Mouse (Mus musculus): Measurements from ENCODE around the gene Arhgdia. TPM values are rescaled to one million over a fixed set of nuclear protein-coding genes. Genes with fewer than 3 reads are reported as not detected.
"Not testable (repeated sequence)": the region's sequence is repeated elsewhere in the genome, so short reads cannot be mapped to it uniquely, and the experiment has no call there.

Arhgdia gene
- polyA plus RNA-seq, 1 experiment from 2014 or later = 345 TPM

DNA sequence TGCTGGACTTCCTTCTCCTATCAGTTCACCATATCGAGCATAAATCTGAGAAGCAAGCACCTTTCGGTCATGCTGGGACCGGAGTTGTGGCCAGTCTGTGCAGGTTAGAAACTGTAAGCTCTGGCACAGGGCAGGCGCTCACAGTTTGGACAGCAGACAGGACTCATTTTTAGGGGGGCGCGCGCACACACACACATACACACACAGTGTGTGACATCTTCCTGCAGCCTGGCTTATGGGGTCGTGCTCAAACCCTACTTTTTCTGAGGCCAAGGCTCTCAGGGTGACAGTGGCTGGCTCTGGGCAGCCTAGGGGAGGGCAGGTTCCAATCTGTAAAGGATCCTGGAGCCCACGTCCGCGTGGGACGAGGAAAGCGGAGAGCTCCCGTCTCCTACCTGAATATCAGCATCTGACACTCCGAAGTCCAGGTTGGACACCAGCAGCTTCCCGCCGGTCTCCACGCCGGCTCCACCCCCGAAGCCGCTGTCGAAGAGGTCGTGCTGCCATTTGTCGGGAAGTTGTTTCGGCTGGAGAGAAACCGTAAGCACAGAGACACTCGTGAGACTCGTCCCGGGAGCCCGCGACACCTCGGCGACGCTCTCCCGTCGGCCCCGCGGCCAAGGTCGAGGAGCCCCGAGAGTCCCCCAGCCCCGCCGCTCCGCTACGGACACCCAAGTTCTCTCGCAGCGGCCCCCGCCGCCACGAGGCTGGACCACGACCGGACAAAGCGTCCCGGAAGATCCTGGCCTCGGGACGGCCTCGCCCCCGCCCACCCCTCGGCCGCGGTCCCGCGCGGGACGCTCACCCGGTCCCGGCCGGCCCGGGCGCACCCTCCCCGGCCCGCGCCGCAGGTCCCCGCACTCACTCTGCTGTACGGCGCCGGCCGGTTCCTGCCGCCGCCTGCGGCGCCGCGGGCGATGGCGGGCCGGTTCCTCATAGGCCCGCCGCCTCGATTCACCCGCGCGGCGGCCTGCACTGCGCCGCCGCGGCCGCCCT is 16.1 kb upstream of the Arhgdia start:
- Histone ChIP-seq H3K27ac (peak overlapping the region; percentile 93), H3K9me3 (replicated peaks) (no peaks in the 10 kb centered on the region), H3K27me3 (no peaks in the 10 kb centered on the region), H3K36me3 (peaks cover 58% of the 10 kb centered on the region), H3K4me3 (peak overlapping the region; percentile 98), H3K9ac (peak overlapping the region; percentile 99), H3K4me2 (peak overlapping the region; percentile 92), H3K4me1 (replicated peaks) (peaks cover 31% of the 10 kb centered on the region)
- peak; percentile 50 for ATAC-seq (replicated peaks; ENCODE audit: insufficient number of reproducible peaks, insufficient read depth, low FRiP score, low read depth)
- 3% methylated on average over 91 of the region's 99 CpGs for WGBS

DNA sequence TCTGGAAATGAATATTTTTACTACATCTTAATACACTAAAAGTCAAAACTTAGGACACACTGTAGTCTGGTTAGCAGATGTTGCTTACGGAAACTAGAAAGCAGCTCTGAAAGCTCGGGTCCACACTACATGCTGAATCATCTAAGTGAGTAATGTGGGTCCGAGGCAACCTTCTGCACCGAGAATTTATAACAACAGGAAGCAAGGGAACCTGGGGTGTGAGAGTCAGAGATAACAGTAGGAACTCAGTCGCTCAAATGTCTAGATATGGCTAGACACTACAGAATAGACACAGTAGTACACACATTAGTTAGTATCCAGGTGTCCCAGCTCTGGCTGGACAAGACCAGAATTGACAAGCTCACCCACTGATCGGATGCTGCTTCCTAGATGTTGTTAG is 7.1 kb upstream of the Arhgdia start:
- no peak overlapping the region for H3K4me3 ChIP-seq
- H3K27ac ChIP-seq = no peak overlapping the region
- no peaks in the 10 kb centered on the region for H3K27me3 ChIP-seq
- H3K9me3 ChIP-seq (replicated peaks) = no peaks in the 10 kb centered on the region
- WGBS = 79% methylated on average over 6 of the region's 6 CpGs
- H3K4me1 ChIP-seq (replicated peaks) = no peaks in the 10 kb centered on the region
- H3K36me3 ChIP-seq = peaks cover 82% of the 10 kb centered on the region
- no peak overlapping the region for H3K9ac ChIP-seq
- no peak for ATAC-seq (replicated peaks; ENCODE audit: insufficient number of reproducible peaks, insufficient read depth, low FRiP score, low read depth)
- H3K4me2 ChIP-seq = no peak overlapping the region

GRCm38 (mm10) chr11:120583937-120584336 is 2.5 kb upstream of the Arhgdia start:
- 96% methylated on average over 1 of the region's 1 CpGs for WGBS

GRCm38 (mm10) chr11:120582982-120583293 is 1.5 kb upstream of the Arhgdia start:
- ATAC-seq (replicated peaks; ENCODE audit: insufficient number of reproducible peaks, insufficient read depth, low FRiP score, low read depth); H3K27ac ChIP-seq; H3K4me3 ChIP-seq; H3K27me3 ChIP-seq; H3K9ac ChIP-seq; H3K4me2 ChIP-seq; H3K9me3 ChIP-seq (replicated peaks): not testable (repeated sequence)
- Histone ChIP-seq H3K36me3 (peaks cover 50% of the 10 kb centered on the region), H3K4me1 (replicated peaks) (peaks cover 26% of the 10 kb centered on the region)
- WGBS = 90% methylated on average over 2 of the region's 2 CpGs

More at GRCm38 (mm10) chr11:120583937-120584336, 2.5 kb upstream of the Arhgdia start:
- ATAC-seq (replicated peaks; ENCODE audit: insufficient number of reproducible peaks, insufficient read depth, low FRiP score, low read depth) = no peak
- no peaks in the 10 kb centered on the region for H3K9me3 ChIP-seq (replicated peaks)
- H3K27me3 ChIP-seq = no peaks in the 10 kb centered on the region
- no peak overlapping the region for H3K9ac ChIP-seq
- peaks cover 23% of the 10 kb centered on the region for H3K4me1 ChIP-seq (replicated peaks)
- no peak overlapping the region for H3K27ac ChIP-seq
- no peak overlapping the region for H3K4me2 ChIP-seq
- H3K36me3 ChIP-seq = peaks cover 48% of the 10 kb centered on the region
- no peak overlapping the region for H3K4me3 ChIP-seq

DNA sequence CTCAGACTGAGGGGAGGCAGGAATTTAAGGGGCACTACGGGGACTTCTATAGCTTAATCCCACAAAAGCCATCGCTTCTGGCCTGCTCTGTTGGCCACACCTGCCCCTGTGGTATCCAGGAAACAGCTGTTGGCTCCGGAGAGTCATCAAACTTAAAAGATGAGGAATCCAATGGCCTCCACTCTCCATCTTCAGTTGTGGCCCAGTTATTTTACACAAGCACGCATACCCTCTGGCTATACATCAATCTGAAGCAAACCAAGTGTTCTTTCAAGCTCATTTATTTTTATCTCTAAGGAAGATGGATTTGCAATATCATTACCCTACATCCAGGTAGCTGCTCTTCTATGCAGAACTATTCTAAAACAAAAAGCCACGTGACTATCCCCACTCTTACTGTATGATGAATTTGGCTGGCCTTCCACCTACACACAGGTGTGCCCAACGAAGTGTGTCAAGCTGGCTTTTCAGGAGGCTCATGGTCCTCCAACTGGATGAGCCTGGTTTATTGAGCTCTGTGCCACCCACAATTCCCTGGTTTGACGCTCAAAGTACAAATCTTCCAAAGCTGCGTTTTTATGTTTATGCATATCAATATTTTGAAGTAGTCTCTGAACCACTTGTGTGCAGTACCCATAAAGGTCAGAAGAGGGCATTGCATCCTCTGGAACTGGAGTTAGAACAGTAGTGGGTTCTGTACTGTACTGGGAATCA is 1.0 kb upstream of the Arhgdia start:
- Histone ChIP-seq H3K4me1 (replicated peaks) (peaks cover 26% of the 10 kb centered on the region), H3K27ac (peak overlapping the region; percentile 91), H3K27me3 (no peaks in the 10 kb centered on the region), H3K9me3 (replicated peaks) (no peaks in the 10 kb centered on the region), H3K4me2 (peak overlapping the region; percentile 93), H3K9ac (peak overlapping the region; percentile 89), H3K36me3 (peaks cover 50% of the 10 kb centered on the region), H3K4me3 (peak overlapping the region; percentile 71)
- no peak for ATAC-seq (replicated peaks; ENCODE audit: insufficient number of reproducible peaks, insufficient read depth, low FRiP score, low read depth)
- 73% methylated on average over 8 of the region's 8 CpGs for WGBS

GRCm38 (mm10) chr11:120580871-120581331 is 523 bp downstream of the Arhgdia start:
- Histone ChIP-seq H3K9ac (peak overlapping the region; percentile 89), H3K4me1 (replicated peaks) (peaks cover 26% of the 10 kb centered on the region), H3K27ac (peak overlapping the region; percentile 91), H3K27me3 (no peaks in the 10 kb centered on the region), H3K4me3 (peak overlapping the region; percentile 71), H3K4me2 (peak overlapping the region; percentile 93), H3K9me3 (replicated peaks) (no peaks in the 10 kb centered on the region), H3K36me3 (peaks cover 41% of the 10 kb centered on the region)
- under 1% methylated on average over 43 of the region's 44 CpGs for WGBS
- ATAC-seq (replicated peaks; ENCODE audit: insufficient number of reproducible peaks, insufficient read depth, low FRiP score, low read depth) = peak; percentile 66

DNA sequence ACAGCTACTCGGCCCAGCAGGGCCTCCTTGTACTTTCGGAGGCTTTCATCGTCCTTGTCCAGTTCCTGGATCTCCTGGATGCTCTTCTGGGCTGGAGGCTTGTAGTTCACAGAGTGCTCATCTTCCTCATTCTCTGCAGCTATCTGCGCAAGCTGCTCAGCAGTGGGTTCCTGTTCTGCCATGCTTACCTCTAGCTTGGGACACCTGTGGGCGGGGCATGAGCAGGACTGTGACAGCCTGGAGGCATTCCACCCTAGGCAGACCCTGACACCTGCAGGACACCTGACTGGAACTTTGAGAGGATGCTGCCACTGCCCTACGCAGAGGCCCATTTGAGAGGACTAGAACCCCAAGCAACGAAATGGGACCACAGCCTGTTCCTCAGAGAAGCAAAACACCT is 1.2 kb downstream of the Arhgdia start:
- no peaks in the 10 kb centered on the region for H3K9me3 ChIP-seq (replicated peaks)
- H3K27me3 ChIP-seq = no peaks in the 10 kb centered on the region
- peak overlapping the region; percentile 89 for H3K9ac ChIP-seq
- no peak for ATAC-seq (replicated peaks; ENCODE audit: insufficient number of reproducible peaks, insufficient read depth, low FRiP score, low read depth)
- H3K4me1 ChIP-seq (replicated peaks) = peaks cover 26% of the 10 kb centered on the region
- H3K36me3 ChIP-seq = peaks cover 34% of the 10 kb centered on the region
- H3K4me3 ChIP-seq = peak overlapping the region; percentile 71
- peak overlapping the region; percentile 93 for H3K4me2 ChIP-seq
- WGBS = 52% methylated on average over 7 of the region's 7 CpGs
- H3K27ac ChIP-seq = peak overlapping the region; percentile 91

- WGBS = 42% methylated on average over 15 of the region's 15 CpGs
- Histone ChIP-seq H3K4me3 (peak overlapping the region; percentile 71), H3K9ac (peak overlapping the region; percentile 89; the same call in 1 of the 2 replicates), H3K27ac (peak overlapping the region; percentile 91; the same call in 1 of the 2 replicates), H3K4me2 (peak overlapping the region; percentile 93), H3K27me3 (no peaks in the 10 kb centered on the region), H3K9me3 (replicated peaks) (no peaks in the 10 kb centered on the region), H3K36me3 (peaks cover 30% of the 10 kb centered on the region), H3K4me1 (replicated peaks) (peaks cover 29% of the 10 kb centered on the region)
- no peak for ATAC-seq (replicated peaks; ENCODE audit: insufficient number of reproducible peaks, insufficient read depth, low FRiP score, low read depth)
Observed at GRCm38 (mm10) chr11:120579316-120580107, 1.9 kb downstream of the Arhgdia start.

GRCm38 (mm10) chr11:120578694-120579243 is 2.7 kb downstream of the Arhgdia start:
- H3K4me2 ChIP-seq = 0 out of 2 replicates have a peak overlapping the region, but pooled peaks have one; percentile 93
- H3K4me1 ChIP-seq (replicated peaks) = peaks cover 34% of the 10 kb centered on the region
- ATAC-seq (replicated peaks; ENCODE audit: insufficient number of reproducible peaks, insufficient read depth, low FRiP score, low read depth) = no peak
- H3K9me3 ChIP-seq (replicated peaks) = no peaks in the 10 kb centered on the region
- 61% methylated on average over 11 of the region's 11 CpGs for WGBS
- H3K27me3 ChIP-seq = no peaks in the 10 kb centered on the region
- no peak overlapping the region for H3K27ac ChIP-seq
- no peak overlapping the region for H3K4me3 ChIP-seq
- no peak overlapping the region for H3K9ac ChIP-seq
- peaks cover 27% of the 10 kb centered on the region for H3K36me3 ChIP-seq

GRCm38 (mm10) chr11:120578024-120578693 is 3.3 kb downstream of the Arhgdia start:
- H3K9me3 ChIP-seq (replicated peaks) = no peaks in the 10 kb centered on the region
- peaks cover 26% of the 10 kb centered on the region for H3K36me3 ChIP-seq
- ATAC-seq (replicated peaks; ENCODE audit: insufficient number of reproducible peaks, insufficient read depth, low FRiP score, low read depth) = no peak
- no peak overlapping the region for H3K27ac ChIP-seq
- no peak overlapping the region for H3K4me2 ChIP-seq
- H3K27me3 ChIP-seq = no peaks in the 10 kb centered on the region
- no peak overlapping the region for H3K4me3 ChIP-seq
- WGBS = 82% methylated on average over 10 of the region's 10 CpGs
- H3K4me1 ChIP-seq (replicated peaks) = peaks cover 34% of the 10 kb centered on the region
- H3K9ac ChIP-seq = no peak overlapping the region
